Mouse (Mus musculus) stomach, embryonic 15.5 days (tissue): ENCODE data around the gene Nfyb. TPM values are rescaled to one million over a fixed set of nuclear protein-coding genes. Genes with fewer than 3 reads are reported as not detected.

Experiments
- ATAC-seq: fragments of 200-750 bp; cut with Nextera tagmentation; 2 replicates; pipeline ENCODE4 v1.8.0; 2017; ENCODE audit warnings: low read depth, moderate number of reproducible peaks, moderate TSS enrichment; ENCODE audit not compliant: insufficient read depth, low FRiP score
- H3K27ac ChIP-seq: fragments of 300-500 bp; sonication (generic); 2 replicates; pipeline ENCODE4 v1.5.1; 2015; ENCODE audit warnings: mild to moderate bottlenecking, inconsistent platforms
- H3K27me3 ChIP-seq: fragments of 300-500 bp; sonication (generic); replicated peaks from 2 replicates; pipeline ENCODE4 v1.6.1; 2015; ENCODE audit warnings: inconsistent platforms
- H3K36me3 ChIP-seq: fragments of 300-500 bp; sonication (generic); 2 replicates; pipeline ENCODE4 v1.6.1; 2015; ENCODE audit warnings: inconsistent platforms
- H3K4me1 ChIP-seq: fragments of 300-500 bp; sonication (generic); 2 replicates; pipeline ENCODE4 v1.6.1; 2015; ENCODE audit warnings: inconsistent platforms
- H3K4me2 ChIP-seq: fragments of 300-500 bp; sonication (generic); 2 replicates; pipeline ENCODE4 v1.6.1; 2015; ENCODE audit warnings: mild to moderate bottlenecking, inconsistent platforms
- H3K4me3 ChIP-seq: fragments of 300-500 bp; sonication (generic); replicated peaks from 2 replicates; pipeline ENCODE4 v1.5.1; 2015; ENCODE audit warnings: inconsistent platforms
- H3K9ac ChIP-seq: fragments of 300-500 bp; sonication (generic); 2 replicates; pipeline ENCODE4 v1.6.1; 2015; ENCODE audit warnings: inconsistent platforms
- H3K9me3 ChIP-seq: fragments of 300-500 bp; sonication (generic); 2 replicates; pipeline ENCODE4 v1.6.1; 2016; ENCODE audit warnings: inconsistent platforms
- WGBS: fragments of 180-500 bp; shearing (Covaris S2); methylation state at CpG from one replicate; pipeline ENCODE4 v1.1.7; 2015; 5-methylcytosine and 5-hydroxymethylcytosine counted together
- polyA plus RNA-seq: library from polyadenylated mRNA; unstranded; fragments of >200 nt; fragmentation: Nextera tagmentation; extraction: Ambion mirVana; gene quantifications from 2 replicates; pipeline ENCODE4 v1.2.1, GENCODE M21; 2015

Nfyb gene
- polyA plus RNA-seq, 1 experiment from 2014 or later: 47.7 TPM

DNA sequence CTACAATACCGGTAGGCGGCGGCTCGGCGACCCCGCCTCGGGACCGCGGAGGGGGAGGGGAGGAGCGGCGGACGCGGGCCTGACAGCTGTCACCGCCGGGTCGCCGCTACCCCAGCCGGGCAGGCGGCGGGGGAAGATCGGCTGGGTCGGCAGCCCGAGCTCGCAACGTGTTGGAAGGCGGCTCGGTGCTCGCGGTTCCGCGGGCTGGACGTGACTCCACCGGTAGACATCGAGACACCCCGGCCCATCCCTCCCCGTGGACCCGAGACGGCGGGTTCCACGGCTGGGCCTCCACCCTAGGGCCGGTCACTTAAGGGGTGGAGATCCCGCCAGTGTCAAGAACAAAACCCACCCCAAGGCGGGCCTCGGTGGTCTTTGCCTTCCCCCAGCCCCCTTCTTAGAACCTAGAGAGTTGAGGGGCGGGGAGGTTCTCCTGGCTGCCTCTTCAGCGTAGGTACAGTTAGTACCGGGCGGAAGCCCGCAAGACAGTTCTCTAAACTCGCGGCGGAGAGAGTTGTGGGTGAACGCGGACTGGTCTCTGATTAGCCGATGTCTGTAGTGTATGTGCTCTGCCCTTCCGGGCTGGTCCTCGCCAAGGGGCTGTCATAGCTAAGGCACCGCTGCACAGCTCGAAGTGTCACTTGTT is 64.5 kb downstream of the Nfyb start:
- H3K4me3 ChIP-seq: peak overlapping the region; percentile 88
- H3K4me2 ChIP-seq: peak overlapping the region; percentile 78
- H3K9me3 ChIP-seq: no peaks in the 10 kb centered on the region
- peak overlapping the region; percentile 74; the same call in 1 of the 2 replicates for H3K27ac ChIP-seq
- WGBS: under 1% methylated on average over 50 of the region's 59 CpGs
- H3K4me1 ChIP-seq: peaks cover 12% of the 10 kb centered on the region
- peak; percentile 63 for ATAC-seq
- no peaks in the 10 kb centered on the region for H3K27me3 ChIP-seq
- H3K9ac ChIP-seq: peak overlapping the region; percentile 63
- H3K36me3 ChIP-seq: peaks cover 7% of the 10 kb centered on the region; the same call in 1 of the 2 replicates

DNA sequence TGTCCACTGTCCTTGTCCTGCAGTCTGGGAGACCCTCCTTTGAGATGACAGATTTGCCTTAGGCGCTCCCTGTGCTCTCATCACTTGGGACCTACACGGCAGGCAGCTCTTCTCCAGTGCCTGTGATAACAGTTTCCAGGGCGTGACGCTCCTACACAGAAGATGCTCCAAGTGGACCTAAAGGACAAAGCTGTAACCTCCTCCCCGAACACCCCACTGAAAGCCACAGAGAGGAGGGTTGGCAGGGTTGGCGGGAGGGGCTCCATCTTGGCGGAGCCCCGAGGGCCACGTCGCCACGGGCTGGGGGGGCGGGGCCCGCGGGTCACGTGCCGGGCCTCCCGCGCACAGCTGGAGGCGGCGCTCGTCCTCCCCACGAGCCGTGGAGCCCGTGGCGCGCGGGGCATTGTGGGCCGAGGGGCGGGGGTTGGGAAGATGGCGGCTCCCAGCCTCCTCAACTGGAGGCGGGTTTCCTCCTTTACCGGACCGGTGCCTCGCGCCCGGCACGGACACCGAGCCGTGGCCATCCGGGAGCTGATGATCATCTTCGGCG is 65.2 kb downstream of the Nfyb start:
- Histone ChIP-seq H3K27me3 (no peaks in the 10 kb centered on the region), H3K9me3 (no peaks in the 10 kb centered on the region), H3K36me3 (peaks cover 7% of the 10 kb centered on the region; the same call in 1 of the 2 replicates), H3K9ac (peak overlapping the region; percentile 63), H3K4me2 (peak overlapping the region; percentile 78), H3K4me1 (peaks cover 12% of the 10 kb centered on the region), H3K4me3 (peak overlapping the region; percentile 88), H3K27ac (peak overlapping the region; percentile 74)
- peak; percentile 94 for ATAC-seq
- WGBS: 1% methylated on average over 42 of the region's 42 CpGs

Other genes starting within 250 kb of the Nfyb start
- gene 1190007I07Rik, start 140.9 kb downstream of the Nfyb start, polyA plus RNA-seq: 48.2 and 49.8 TPM in 2 replicates
- 109 and 115 TPM in 2 replicates for gene Tdg, start 134.3 kb downstream of the Nfyb start, polyA plus RNA-seq
- 5.8 and 7.0 TPM in 2 replicates for gene Glt8d2, start 73.5 kb downstream of the Nfyb start, polyA plus RNA-seq
- gene Hcfc2, start 68.0 kb downstream of the Nfyb start, polyA plus RNA-seq: 35.0 and 39.5 TPM in 2 replicates
- gene Txnrd1, start 69.8 kb upstream of the Nfyb start, polyA plus RNA-seq: 82.5 and 102 TPM in 2 replicates
- gene Eid3, start 102.5 kb upstream of the Nfyb start, polyA plus RNA-seq: 0.23 and 0.65 TPM in 2 replicates
- 1.2 and 1.4 TPM in 2 replicates for gene Chst11, start 221.4 kb upstream of the Nfyb start, polyA plus RNA-seq